Mouse (Mus musculus) lung, postnatal 10 days (tissue): ENCODE measurements at regions not wholly inside any gene's neighbourhood (a gene's known extent, or its start where the extent isn't known, plus 50 kb on each side); places are given as distances from the start of the nearest gene placed in this dataset.

Source experiments
- DNase-seq: peaks from one replicate; pipeline ENCODE4 v3.0.0; 2021

DNA sequence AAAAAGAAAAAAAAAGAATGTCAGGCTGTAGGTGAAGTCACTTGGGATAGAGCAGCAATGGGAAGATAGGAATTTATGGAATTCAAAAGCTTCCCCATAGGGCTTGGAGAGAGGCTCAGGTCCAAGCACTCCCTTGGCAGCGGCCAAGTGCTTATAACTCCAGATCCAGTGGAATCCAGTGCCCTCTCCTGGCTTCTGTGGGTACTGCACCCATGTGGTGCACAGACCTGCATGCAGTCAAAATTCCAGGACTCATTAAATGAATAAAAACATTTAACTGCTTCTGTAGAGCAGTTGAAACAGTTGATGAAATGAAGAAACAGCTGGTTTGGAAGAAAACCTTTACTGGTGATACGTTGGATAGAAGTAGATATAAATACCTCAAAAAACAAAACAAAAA lies 127.6 kb upstream of the Foxn2 start:
- DNase-seq = peak; percentile 31

DNA sequence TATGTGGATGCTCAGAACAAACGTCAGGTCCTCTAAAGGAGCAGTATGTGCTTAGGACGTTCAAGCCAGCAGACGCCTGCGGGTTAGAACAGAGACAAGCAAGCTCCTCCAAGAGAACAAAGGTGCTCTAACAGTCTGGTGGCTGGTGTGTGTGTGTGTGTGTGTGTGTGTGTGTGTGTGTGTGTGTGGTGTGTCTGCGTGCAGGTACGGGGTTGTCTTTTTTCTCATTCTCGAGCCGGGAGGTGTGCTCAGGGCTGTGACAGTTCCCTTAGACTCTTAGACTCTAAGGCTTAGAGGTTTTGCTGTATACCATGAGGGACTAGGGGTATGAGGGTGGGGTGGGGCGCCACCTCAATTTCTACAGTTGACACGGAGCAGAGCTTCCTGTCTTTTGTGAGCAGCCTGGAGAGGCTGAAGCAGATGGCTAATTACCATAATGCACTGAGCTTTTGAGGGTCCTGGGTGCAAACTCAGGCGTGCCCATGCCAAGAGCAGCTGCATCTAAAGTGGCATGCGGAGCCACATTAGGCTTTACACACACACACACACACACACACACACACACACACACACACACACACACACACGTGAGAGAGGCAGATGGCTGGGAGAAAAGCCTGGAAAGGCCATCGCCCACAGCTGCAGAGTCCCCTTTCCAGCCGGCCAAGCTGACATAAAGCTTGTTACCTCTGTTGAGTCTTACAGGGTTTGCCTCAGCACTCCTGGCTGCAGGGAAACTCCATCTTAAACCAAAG lies 124.1 kb upstream of the Foxn2 start:
- no peak for DNase-seq

DNA sequence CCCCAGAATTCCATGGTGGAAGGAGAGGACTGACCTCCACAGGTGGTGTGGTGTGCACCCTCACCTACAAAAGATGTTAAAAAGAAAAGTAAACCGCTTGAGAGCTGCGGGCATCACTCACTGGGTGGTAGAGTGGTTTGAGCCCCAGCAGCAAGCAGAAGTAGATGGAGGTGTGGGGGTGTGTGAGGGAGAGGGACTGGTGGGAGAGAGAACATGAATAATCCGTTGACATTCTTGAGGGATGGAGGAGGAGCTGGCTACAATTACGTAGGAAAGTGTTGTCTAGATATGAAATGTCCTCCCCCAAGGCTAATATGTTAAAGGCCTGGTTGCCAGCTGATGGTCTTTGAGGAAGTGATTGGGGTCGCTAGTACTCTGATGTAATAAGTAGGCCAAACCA lies 123.2 kb upstream of the Foxn2 start:
- DNase-seq = no peak

DNA sequence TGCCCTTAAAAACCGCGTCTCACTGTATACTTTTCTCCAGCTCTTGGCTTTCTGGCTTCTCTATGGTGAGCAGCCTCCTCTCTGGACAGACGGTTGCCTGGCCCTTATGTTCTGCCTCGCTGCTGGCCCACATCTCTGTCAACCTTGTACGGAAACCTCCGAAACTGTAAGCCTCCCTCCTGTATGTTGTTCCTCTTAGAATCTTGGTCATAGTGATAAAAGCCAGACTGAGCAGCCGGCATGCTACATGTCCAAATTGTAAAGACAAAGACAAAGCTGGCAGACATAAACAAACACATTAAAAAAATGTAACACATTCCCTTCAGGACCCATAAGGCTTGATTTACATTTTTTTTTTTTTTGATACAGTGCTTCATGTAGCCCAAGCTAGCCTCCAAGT lies 122.7 kb upstream of the Foxn2 start:
- DNase-seq = no peak

DNA sequence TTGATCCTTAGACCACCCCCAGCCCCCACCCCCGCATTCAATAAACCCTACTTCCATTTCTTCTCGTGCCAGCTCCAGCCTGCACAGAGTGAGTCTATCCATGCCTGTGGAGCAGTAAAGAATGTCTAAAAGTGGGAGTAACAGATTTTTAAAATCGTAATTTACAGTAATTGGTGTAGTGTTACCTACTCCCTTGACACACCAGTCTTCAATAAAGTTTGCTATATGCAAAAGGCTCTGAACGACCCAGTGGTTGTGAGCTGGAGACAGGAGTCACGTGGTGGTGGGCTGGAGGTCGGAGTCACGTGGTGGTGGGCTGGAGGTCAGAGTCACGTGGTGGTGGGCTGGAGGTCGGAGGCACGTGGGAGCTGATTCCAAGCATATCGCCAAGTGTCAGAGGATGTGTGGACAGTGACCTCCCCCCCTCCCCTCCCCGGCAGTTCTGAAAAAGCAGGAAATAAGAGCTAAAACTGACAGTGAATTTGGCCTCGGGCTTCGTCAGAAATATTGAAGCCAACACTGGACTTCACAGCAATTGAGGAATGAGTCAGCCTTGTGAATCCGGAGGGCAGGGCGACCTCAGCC lies 122.2 kb upstream of the Foxn2 start:
- DNase-seq = peak; percentile 75

DNA sequence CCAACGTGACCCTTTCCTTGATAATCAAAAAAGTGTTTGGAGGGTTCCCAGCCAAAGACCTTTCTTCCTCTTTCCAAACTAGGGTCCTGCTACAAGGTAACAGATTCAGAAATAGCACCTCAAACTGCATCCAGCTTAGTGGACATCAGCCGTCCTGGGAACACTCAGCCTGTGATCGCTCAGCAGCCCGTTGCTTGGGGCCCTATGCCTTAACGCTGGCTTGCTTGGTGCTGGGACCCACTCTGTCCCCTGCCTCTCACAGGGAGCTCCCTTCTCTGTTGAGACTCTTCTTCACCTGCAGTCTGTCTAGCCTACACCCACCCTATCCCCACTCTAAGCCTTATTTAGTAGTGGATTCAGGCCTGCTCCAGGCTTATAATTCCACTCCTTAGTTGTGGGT lies 121.6 kb upstream of the Foxn2 start:
- DNase-seq = no peak

DNA sequence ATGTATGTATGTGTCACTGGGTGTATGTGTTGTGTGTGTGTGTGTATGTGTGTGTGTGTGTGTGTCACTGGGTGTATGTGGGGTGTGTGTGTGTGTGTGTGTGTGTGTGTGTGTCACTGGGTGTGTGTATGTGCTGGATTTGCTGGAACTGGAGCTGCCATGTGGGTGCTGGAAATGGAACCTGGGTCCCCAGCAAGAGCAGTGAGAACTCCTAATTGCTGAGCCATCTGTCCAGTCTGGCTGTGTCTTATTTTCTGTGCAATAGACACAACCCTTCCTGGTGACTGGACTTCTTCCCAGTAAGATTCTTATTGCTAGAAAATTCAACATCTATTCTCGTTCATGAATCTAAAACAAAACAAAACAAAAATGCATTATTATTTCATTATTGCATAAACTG lies 119.8 kb upstream of the Foxn2 start:
- no peak for DNase-seq

DNA sequence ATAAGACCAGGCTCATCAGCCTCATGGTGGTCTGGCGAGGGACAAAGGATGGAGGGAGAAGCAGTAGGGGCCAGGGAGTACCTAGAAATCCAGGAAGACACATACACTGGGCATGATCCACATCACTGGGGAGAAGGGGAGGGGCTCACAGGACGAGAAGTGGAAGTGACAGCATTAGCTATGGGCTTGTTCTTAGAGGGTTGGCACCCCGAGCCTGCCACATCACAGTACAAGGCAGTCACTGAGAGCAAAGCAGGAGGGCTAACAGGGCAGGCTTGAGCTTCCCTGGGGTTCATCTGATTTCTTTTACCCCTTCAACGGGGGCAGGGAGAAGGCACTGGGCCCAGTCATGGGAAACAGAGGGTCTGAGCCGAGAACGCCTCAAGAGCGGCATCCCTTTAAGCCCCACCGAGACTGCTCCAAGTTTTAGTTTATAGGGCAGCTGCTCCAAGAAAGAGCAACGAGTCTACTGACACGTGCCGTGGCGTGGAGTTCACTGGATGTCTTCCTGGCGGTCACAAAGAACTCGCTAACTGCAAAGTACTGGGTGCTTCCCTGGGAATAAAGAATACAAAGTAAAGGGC lies 115.1 kb upstream of the Foxn2 start:
- no peak for DNase-seq

DNA sequence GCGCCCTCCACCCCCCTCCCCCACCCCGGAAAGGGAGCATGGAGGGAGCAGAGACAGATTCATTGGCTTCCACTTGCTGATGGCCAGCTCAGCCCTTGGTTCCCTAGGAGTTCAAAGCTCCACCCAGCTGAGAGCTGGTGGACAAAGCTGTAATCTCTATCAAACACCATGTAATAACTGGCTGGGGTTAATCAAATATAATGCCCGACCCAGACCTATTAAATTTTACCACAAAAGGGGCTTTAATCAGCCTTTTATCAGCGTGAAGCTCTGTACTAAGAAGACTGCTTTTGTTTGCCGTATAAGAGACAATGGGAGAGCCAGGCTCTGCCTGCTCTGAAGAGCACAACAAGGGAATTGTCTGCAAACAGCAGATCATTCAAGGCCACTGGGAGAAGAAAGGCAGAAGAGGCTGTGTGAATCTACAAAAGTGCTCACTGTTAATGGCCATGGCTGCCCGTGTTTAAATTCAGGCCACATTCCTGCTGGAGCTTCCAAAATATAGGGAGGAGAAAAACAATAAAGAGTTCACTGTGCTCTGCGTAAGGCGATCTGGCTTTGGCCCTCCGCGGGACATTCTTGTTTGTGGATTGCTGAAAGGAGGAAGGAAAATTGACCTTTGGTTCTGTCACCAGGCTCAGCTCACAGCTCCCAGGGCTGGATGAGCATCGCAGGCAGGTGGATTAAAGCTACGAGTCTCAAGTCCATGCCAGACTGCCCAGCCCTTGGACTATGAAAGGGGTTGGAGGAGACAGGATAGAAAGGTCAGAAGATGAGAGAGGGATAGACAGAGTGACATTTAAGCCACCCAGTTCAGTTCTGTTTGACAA lies 114.4 kb upstream of the Foxn2 start:
- DNase-seq = no peak

DNA sequence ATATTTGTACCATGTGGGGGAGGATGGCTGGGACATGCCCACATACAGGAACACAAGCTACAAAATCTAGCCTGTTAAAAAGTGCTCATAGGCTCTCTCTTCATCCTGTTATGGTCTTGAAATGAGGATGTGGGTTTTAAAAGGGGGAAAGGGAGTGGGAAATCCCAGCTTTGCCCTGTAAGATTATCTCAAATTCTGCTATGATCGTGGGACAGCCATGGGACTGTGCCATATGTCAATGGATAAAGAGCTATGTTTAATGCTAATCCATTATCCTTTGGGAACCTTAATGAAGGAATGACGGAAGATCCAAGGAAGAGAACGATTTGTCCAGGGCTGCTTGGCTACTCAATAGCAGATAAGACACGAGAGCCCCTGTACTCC lies 113.8 kb upstream of the Foxn2 start:
- DNase-seq = no peak

DNA sequence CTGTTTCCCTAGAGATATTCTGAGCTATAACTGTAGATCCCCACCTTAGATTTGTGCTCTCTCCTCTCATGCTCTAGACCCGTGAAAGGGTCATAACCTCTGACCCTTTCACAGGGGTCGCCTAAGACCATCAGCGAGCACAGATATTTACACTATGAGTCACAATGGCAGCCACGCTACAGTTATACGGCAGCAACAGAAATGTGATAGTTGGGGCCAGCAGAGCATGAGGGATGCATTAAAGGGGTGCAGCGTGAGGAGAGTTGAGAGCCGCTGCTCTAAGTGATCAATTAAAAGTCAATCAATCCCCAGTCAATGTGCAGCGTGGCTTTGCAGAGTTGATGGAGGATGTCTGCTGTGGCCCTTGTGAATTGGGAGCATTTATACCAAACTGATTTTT lies 112.7 kb upstream of the Foxn2 start:
- DNase-seq = no peak

DNA sequence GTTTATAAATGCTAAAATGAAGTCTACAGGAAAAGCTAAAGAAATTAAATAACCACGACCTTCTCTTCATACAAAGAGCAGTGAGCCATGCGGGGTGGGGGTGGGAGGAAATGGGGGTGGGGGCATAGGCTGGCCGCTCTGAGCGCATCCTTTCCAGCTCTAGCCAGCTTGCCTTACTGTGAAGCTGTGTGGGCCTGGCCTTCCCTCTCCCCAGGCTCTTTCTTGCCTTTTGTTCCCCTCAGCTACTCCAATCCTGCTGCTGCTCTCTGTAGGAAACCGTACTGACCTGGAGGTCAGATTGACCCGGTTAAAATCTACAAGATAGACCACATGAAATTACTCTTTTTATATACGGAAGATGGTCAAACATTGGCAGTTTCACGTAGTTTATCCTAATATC lies 111.7 kb upstream of the Foxn2 start:
- DNase-seq = no peak

DNA sequence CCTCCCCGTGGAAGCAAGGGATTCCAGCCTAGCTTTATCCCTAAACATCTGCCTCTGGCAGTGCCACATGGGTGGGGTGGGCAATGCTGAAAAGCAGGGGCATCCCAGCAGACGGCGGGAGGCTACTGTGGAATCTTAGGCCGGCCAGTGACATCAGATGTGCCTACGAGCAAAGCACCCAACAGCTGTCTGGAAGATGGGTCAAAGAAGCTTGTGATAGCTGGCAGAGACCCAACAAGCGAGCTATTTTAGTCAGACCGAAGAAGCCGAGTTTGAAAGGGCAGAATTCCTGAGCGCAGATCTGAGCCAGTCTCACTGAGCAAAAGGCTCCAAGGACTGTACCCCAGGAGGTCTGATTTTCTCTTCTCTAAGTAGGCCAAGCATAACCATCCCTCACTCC lies 110.8 kb upstream of the Foxn2 start:
- peak; percentile 88 for DNase-seq

DNA sequence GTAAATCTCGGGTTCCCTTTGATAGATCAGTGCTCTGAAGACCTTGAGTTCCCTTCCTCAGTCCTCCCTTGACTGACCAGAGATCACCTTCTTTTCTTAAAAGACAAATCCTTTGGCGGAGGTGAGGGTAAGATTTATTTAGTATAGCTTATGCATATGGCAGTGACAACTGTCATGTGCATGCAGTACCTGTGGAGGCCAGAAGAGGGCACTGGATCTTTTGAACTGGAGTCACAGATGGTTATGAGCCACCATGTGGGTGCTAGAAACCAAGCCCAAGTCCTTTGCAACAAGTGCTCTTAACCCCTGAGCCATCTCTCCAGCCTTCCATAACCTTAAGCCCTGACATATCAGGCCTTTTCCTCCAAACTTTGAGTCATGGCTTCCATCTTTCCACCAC lies 110.4 kb upstream of the Foxn2 start:
- DNase-seq = peak; percentile 23

DNA sequence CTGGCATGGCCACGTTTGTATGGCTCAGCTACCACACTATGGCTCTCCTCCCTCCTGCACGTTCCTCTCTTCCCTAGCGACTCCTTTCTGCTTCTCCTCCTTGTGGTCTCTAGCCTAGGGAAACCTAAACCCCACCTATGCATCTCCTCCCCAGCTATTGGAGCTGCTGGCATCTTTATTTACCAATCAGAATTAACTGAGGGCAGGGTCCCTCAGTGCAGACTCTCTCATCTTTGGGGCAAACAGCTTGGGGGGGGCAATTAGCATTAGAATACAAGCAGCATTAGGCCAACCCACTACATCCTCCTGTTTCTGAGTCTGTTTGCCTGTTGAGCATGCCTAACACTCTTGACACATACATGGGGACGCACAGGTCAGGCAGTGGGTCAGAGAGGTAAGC lies 106.7 kb upstream of the Foxn2 start:
- DNase-seq = no peak

DNA sequence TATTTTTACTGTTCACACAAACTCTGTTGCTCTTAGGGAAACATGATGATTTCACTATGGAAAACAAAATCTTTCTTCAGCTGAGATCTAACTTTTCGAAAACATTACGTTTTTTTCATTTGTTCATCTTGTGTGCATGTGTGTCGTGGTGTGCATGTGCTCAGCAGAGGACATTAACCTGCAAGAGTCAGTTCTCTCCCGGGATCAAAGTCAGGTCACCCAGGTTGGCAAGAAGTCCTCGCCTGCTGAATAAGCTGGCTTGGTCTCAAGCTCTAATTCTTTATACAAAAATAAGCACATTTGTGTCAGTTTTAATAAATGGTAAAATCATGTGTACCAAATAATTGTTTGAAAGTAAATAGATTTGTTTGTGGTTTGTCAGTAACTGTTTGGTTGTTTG lies 105.2 kb upstream of the Foxn2 start:
- DNase-seq = no peak

DNA sequence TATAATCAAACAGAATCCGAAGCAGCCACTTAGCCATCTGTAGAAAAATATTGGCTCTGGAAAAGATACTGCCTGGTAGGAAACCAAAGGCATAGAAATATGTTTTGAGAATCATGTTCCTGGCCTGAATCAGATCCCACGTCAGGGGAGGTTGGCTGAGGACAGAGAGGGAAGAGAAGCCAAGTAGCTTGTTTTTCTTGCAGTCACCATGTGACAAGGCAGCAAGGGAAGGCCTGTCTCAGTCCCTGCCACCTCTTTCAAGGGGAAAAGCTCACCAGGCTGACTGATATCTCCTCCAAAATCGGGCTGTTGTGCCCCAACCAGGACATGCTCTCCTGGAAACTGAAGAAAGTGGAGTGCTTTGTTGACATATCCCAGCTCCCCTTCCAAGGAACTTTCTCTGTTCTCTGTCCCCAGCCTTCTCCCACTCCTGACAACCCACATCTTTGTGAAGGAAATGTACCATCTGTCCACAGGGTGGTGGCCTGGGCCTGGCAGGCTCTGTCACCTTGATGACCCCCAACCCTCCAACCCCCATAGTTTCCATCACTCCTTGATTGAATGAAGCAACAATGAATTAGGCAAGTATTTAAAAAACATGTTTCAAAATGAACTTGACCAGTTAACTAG lies 104.3 kb upstream of the Foxn2 start:
- peak; percentile 77 for DNase-seq

DNA sequence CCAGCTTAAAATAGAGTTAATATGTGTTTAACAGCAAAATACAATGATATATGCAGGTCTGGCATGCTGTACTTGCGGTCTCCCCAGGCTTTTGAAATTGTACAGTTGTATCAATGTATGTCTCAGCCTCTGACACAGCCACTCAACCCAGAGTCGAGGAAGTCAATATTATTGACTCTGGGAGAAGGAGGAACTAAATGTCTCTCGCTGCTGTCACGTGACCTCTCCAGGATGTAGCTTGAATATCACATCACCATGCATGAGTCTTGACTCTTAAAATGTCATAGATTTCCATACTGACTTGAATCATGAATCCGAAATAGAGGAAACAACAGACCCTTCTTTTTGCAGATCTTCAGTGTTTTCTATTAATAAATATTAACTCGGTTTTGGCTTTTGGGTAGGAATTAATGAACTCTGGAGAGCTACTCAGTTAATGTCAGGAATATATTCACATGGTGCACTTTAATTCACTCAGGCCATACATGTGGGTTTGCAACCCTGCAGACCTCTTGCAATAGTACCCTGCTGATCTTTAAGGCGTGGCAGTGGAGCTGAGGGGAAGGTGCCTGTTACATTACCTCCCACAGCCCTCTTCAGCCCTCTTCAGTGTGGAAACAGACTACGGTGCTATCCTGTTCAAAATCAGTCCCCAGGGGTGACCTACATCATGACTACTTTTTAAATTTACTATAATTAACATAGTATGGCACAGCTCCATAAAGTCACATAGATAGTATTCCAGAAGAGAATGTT lies 102.7 kb upstream of the Foxn2 start:
- no peak for DNase-seq

DNA sequence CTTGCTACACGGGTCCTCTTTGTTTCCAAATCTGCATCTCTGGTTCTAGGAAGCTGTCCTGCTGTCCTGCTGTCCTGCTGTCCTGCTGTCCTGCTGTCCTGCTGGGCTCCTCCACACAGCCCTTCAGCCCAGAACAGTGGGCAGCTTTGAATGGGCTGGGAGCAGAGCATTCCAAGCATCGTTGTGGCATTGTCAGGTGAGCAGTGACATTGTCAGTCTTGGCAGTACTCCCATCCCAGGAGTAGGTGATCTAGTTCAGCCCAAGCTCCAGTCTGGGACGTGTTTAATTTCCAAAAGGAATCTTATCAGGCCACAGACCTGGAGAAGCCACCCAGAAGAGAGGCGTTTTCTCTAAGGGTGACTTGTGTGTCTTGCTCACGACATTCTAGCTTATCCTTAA lies 99.4 kb upstream of the Foxn2 start:
- no peak for DNase-seq

DNA sequence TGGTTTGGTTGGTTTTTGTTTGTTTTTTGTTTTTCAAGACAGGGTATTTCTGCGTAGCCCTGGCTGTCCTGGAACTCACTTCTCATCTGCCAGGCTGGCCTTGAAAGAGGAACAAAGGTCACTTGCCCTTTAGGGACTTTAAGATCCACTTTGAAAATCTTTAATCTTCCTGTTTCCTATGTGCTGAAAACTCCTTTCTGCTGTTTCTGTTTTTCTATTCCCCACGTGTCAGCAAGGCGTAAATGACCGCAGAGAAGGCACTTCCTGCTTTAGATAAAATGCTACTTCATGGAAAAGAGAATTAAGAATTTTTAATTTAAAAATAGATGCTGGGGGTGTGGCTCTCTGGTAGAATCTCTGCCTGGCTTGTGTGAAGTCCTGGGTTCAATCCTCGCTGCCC lies 98.9 kb upstream of the Foxn2 start:
- no peak for DNase-seq

DNA sequence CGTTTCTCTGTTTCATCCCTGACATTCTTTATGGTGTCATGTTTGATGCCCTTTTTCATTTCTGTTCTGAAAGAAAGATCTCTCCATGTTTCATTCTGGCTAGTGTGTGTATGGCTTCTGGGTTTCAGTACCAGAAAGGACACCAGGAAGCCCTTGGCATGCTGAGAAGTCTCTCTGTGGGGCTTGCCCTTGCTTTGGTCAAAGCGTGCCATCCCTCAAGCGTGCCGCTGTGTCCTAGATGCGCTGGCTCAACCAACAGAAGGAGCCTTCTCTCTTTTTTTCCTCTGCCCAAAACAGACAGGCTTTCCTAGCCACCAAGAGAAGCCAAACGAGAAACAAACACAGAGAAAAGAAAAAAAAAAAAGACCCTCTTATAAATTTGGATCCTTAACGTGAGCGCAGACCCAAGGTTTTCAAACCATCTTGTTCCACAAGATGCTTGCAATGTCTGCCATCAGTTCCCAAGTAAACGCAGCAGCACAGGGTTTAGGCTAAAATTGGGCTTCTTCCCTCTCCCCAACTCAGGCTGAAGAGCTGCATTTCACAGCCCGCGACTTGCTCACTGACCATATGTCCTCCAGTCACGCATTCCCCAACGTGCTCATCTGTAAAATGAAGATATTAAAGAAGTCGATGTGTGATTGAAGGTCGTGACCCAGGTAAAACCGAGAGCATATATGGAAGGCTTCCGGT lies 97.3 kb upstream of the Foxn2 start:
- DNase-seq = no peak

DNA sequence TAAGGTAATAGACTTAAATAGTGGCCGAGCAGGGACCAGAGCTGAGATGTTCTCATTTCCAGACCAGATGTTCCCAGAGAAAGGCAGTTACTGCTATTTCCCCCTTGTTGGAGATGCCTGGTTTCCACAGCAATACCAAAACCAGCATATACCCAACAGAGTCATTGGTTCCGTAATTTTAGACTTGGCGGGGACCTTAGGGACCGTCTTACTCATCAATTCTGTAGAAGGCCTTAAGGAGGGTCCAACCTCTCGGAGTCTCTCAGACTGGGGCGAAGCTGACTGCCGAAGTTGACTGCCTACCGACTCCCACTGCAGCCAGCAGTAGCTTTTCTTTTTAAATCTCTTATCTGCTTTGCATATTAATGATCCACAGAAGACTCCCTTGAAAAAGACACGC lies 95.1 kb upstream of the Foxn2 start:
- no peak for DNase-seq
